Mouse (Mus musculus) kidney, postnatal 0 days (tissue): Measurements from ENCODE around the gene Plk2. TPM values are rescaled to one million over a fixed set of nuclear protein-coding genes. Genes with fewer than 3 reads are reported as not detected.
"Not testable (repeated sequence)": the region's sequence is repeated elsewhere in the genome, so short reads cannot be mapped to it uniquely, and the experiment has no call there.

ENCODE experiments used
- ATAC-seq: fragments of 200-750 bp; cut with Nextera tagmentation; replicated peaks from 2 replicates; pipeline ENCODE4 v1.8.0; 2017; ENCODE audit warnings: low read depth, moderate number of reproducible peaks, moderate TSS enrichment, moderate library complexity; ENCODE audit not compliant: low FRiP score
- DNase-seq: peaks from one replicate; pipeline ENCODE4 v3.0.0-alpha.2; 2016; ENCODE audit warnings: low spot score
- H3K27ac ChIP-seq: fragments of 300-500 bp; sonication (generic); 2 replicates; pipeline ENCODE4 v1.5.1; 2014; ENCODE audit warnings: mild to moderate bottlenecking
- H3K27me3 ChIP-seq: fragments of 300-500 bp; sonication (generic); 2 replicates; pipeline ENCODE4 v1.6.1; 2014; ENCODE audit warnings: low read length, mixed read lengths; ENCODE audit not compliant: insufficient read depth
- H3K36me3 ChIP-seq: fragments of 300-500 bp; sonication (generic); 2 replicates; pipeline ENCODE4 v1.6.1; 2014; ENCODE audit warnings: low read length, mixed read lengths; ENCODE audit not compliant: insufficient read depth
- H3K4me1 ChIP-seq: fragments of 300-500 bp; sonication (generic); replicated peaks from 2 replicates; pipeline ENCODE4 v1.6.1; 2014; ENCODE audit warnings: antibody characterized with exemption, low read length, mixed read lengths; ENCODE audit not compliant: insufficient read depth
- H3K4me2 ChIP-seq: fragments of 300-500 bp; sonication (generic); 2 replicates; pipeline ENCODE4 v1.6.1; 2014; ENCODE audit warnings: mild to moderate bottlenecking, low read length, moderate library complexity, mixed read lengths
- H3K4me3 ChIP-seq: fragments of 300-500 bp; sonication (generic); replicated peaks from 2 replicates; pipeline ENCODE4 v1.5.1; 2014; ENCODE audit warnings: low read depth, low read length
- H3K9ac ChIP-seq: fragments of 300-500 bp; sonication (generic); 2 replicates; pipeline ENCODE4 v1.6.1; 2014; ENCODE audit warnings: low read depth, low read length
- H3K9me3 ChIP-seq: fragments of 300-500 bp; sonication (generic); replicated peaks from 2 replicates; pipeline ENCODE4 v1.6.1; 2016; ENCODE audit warnings: low read length, inconsistent platforms, mixed read lengths
- CTCF ChIP-seq: IDR thresholded peaks from 2 replicates; pipeline ENCODE4 v1.5.1; 2016; ENCODE audit warnings: antibody characterized with exemption, low read depth, mild to moderate bottlenecking, moderate library complexity
- WGBS: fragments of 180-500 bp; shearing (Covaris S2); extraction: QIAGEN DNeasy Blood & Tissue Kit; methylation state at CpG from one replicate; pipeline ENCODE4 v1.1.7; 2014; 5-methylcytosine and 5-hydroxymethylcytosine counted together
- polyA plus RNA-seq: library from polyadenylated mRNA; unstranded; fragments of >200 nt; fragmentation: Nextera tagmentation; extraction: Ambion mirVana; gene quantifications from 2 replicates; pipeline ENCODE4 v1.2.1, GENCODE M21; 2015

The Plk2 gene
- polyA plus RNA-seq, 1 experiment from 2014 or later = 50.5 TPM

DNA sequence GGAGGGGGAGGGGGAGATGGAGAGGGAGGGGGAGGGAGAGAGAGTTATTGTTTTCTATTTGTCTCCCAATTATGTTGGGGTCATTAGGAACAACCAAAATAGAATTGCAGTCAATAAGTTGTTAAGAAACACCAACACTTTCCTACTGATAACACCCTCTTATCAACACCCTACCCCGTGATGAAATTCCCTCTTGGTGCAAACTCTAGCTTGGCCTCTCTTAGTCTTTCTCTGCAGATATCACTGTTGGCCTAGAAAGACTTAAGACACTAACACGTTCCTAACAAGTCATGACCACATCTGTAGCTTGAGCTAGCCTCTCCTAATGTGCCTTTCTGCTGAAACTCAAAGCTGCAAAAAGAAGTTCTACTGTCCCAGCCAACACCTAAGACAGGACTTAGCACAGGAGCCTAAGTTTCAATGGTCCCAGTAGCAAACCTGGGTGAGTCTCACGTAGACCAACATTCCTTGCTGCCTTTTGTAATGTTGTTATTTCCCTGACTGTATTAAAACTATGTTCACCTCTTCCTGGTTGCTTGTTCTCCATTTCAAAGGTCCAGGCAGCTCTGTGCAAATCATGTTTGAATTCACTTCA lies 26.8 kb upstream of the Plk2 start:
- 91% methylated on average over 3 of the region's 3 CpGs for WGBS
- H3K9me3 ChIP-seq = no peaks in the 10 kb centered on the region
- H3K9ac ChIP-seq = no peak overlapping the region
- TF ChIP-seq CTCF = no peak
- DNase-seq = no peak
- H3K4me1 ChIP-seq = no peaks in the 10 kb centered on the region
- no peak overlapping the region for H3K4me3 ChIP-seq
- H3K4me2 ChIP-seq = no peak overlapping the region
- H3K36me3 ChIP-seq = no peaks in the 10 kb centered on the region
- no peak for ATAC-seq
- H3K27ac ChIP-seq = no peak overlapping the region
- H3K27me3 ChIP-seq = no peaks in the 10 kb centered on the region

DNA sequence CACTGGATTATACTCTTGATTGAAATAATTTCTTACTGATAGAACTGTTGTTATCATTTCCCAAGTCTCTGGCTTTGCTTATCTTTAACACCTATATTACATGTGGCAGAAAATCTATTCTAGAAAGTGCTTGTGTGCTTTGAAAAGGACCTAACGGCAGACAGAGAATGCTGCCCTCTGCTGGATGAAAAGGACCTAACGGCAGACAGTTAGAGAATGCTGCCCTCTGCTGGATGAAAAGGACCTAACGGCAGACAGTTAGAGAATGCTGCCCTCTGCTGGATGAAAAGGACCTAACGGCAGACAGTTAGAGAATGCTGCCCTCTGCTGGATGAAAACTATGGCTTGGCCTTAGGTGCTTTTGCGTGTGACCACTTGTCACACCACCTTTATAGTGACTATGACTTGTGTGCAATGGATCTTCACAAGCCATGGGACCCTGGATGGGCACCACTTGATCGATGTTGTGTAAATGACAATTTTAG lies 26.2 kb upstream of the Plk2 start:
- peak; percentile 100; the same call in 1 of the 2 replicates for TF ChIP-seq CTCF
- not testable (repeated sequence) for H3K27ac ChIP-seq, H3K4me2 ChIP-seq, H3K4me3 ChIP-seq, H3K4me1 ChIP-seq, H3K9ac ChIP-seq, H3K9me3 ChIP-seq, H3K36me3 ChIP-seq, ATAC-seq, H3K27me3 ChIP-seq
- peak; percentile 66 for DNase-seq
- whole genome bisulfite sequencing = 58% methylated on average over 6 of the region's 6 CpGs

DNA sequence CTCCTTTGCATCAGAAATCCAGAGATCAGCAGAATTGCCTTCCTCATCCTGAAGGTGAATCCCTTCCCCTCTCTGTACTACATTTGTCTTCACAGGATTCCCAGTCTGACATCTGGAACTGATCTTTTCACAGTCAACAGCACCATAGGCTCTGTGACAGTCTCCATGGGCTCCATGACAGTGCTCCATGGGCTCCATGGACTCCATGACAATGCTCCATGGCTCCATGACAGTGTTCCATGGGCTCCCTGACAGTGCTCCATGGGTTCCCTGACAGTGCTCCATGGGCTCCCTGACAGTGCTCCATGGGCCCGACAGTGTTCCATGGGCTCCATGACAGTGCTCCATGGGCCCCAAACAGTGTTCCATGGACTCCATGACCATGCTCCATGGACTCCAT lies 25.2 kb upstream of the Plk2 start:
- ATAC-seq (no peak), DNase-seq (no peak)
- Histone ChIP-seq H3K4me1 (no peaks in the 10 kb centered on the region), H3K27ac (no peak overlapping the region), H3K9me3 (no peaks in the 10 kb centered on the region), H3K36me3 (no peaks in the 10 kb centered on the region), H3K27me3 (no peaks in the 10 kb centered on the region), H3K4me3 (no peak overlapping the region), H3K9ac (no peak overlapping the region), H3K4me2 (no peak overlapping the region)
- TF ChIP-seq CTCF = no peak
- 96% methylated on average over 1 of the region's 1 CpGs for WGBS

DNA sequence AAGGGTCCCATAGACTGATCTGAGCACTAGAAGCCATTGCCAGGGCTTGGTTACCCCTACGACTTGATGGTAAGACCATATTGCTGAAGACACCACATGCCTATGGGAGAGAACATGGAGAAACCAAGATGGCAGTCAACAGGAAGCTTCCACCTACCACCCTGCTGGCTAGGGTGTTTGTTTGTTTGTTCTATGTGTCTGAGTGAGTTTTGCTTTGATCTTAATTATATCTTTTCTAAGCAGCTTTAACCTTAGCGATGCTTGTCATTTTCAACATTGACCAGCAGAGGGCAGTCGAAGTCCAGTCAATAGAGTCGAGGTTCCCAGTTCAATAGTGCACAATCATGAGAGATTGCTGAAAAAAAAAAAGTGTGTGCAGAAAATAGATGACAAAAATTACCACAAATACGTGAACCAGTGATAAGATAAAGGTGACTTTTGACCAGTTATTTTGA lies 12.4 kb upstream of the Plk2 start:
- Histone ChIP-seq H3K36me3 (no peaks in the 10 kb centered on the region), H3K4me1 (no peaks in the 10 kb centered on the region), H3K27ac (no peak overlapping the region), H3K27me3 (no peaks in the 10 kb centered on the region), H3K4me2 (no peak overlapping the region), H3K4me3 (no peak overlapping the region), H3K9me3 (no peaks in the 10 kb centered on the region), H3K9ac (no peak overlapping the region)
- ATAC-seq (no peak), DNase-seq (peak; percentile 79)
- TF ChIP-seq CTCF = peak; percentile 90
- WGBS = 19% methylated on average over 5 of the region's 5 CpGs

DNA sequence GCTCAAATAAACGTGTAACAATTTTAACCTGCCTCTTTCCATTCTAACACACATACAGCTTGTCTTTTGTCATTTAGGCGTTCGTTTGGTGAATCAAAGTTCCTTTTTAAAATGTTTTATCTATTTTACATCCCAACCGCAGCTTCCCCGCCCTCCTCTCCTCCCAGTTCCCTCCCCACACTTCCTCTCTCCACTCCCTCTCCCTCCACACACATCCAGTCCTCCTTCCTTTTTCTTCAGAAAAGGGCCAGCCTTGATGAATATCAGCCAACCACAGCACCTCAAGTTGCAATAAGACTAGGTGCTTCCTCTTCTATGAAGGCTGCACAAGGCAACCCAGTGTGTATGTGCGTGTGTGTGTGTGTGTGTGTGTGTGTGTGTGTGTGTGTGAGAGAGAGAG lies 10.3 kb upstream of the Plk2 start:
- no peak for ATAC-seq
- 64% methylated on average over 6 of the region's 6 CpGs for WGBS

DNA sequence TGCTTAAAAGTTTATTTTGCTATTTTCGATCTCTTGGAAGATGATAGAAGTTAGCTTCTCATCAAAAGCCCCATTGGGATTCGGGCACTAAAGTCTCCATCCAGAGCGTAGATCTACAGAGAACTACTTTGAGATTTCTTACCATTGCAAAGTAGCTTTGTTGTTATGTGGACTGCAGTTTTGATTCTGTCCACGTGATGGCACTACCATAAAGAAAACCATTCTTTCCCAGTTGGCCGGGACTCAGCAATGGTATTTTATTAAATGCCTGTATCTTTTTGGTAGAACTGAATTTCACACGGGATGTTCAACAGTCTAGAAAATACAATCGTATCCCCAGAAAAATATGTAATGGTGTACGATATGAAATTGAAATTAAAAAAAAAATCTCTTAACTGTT lies 2.6 kb upstream of the Plk2 start:
- Histone ChIP-seq H3K27me3 (no peaks in the 10 kb centered on the region), H3K4me1 (no peaks in the 10 kb centered on the region), H3K36me3 (no peaks in the 10 kb centered on the region), H3K27ac (no peak overlapping the region), H3K9me3 (no peaks in the 10 kb centered on the region), H3K4me3 (no peak overlapping the region), H3K4me2 (no peak overlapping the region), H3K9ac (no peak overlapping the region)
- DNase-seq (peak; percentile 81), ATAC-seq (no peak)
- peak; percentile 91 for TF ChIP-seq CTCF
- WGBS = 18% methylated on average over 8 of the region's 8 CpGs

More for the DNA sequence above, 10.3 kb upstream of the Plk2 start:
- no peak for TF ChIP-seq CTCF
- Histone ChIP-seq H3K4me1 (no peaks in the 10 kb centered on the region), H3K27ac (no peak overlapping the region), H3K36me3 (no peaks in the 10 kb centered on the region), H3K9me3 (no peaks in the 10 kb centered on the region), H3K9ac (no peak overlapping the region), H3K4me2 (no peak overlapping the region), H3K4me3 (no peak overlapping the region), H3K27me3 (no peaks in the 10 kb centered on the region)
- DNase-seq = no peak

DNA sequence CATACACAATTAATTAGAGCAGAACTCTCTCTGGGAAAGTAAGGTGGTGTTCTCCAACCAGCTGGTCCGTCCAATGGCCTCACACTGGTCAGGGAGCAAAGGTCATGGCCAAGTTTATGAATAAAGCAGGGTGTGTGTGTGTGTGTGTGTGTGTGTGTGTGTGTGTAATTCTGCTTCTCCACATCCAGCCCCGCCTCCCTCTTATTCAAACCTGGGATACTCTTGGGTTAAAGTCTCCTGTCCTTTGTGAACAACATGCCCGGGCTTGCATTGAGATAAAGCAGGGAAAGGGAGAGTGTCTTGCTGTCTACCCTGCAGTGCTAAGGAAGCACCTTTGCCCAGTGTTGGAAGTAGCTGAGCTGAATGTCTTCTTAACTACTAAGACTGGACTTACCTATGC lies 2.2 kb upstream of the Plk2 start:
- no peak for ATAC-seq
- no peak for DNase-seq
- Histone ChIP-seq H3K9me3 (no peaks in the 10 kb centered on the region), H3K27me3 (no peaks in the 10 kb centered on the region), H3K4me1 (no peaks in the 10 kb centered on the region), H3K27ac (no peak overlapping the region), H3K36me3 (no peaks in the 10 kb centered on the region), H3K4me2 (no peak overlapping the region), H3K4me3 (no peak overlapping the region), H3K9ac (no peak overlapping the region)
- 50% methylated on average over 3 of the region's 3 CpGs for WGBS
- no peak for TF ChIP-seq CTCF
